Comparison of ENCODE assay signal across 20 mouse cellular contexts in genomic region chr5:46023456-46023855, GRCm38 (mm10).
DNase-seq lines count a peak whose midpoint lies in the region; ATAC-seq lines count a peak whose summit lies in the region.
"Had no signal": no experiment of that assay in that cellular context is flagged by ENCODE, and none has a peak within 500 bp of the region (broad histone marks: within the 10 kb centered on the region; RNA-seq: fewer than 3 reads in every experiment).

No protein-coding gene starts in this region.

- H3K9me3 ChIP-seq in hindbrain, embryonic 15.5 days = no peaks in the 10 kb centered on the region
- H3K9me3 ChIP-seq in hindbrain, embryonic 13.5 days = no peaks in the 10 kb centered on the region
- no peaks in the 10 kb centered on the region for H3K9me3 ChIP-seq in midbrain, embryonic 15.5 days
- no peaks in the 10 kb centered on the region for H3K9me3 ChIP-seq in midbrain, embryonic 13.5 days
- no peaks in the 10 kb centered on the region for H3K9me3 ChIP-seq in embryonic facial prominence, embryonic 14.5 days (ENCODE audit: control insufficient read depth, low read length)
- H3K9me3 ChIP-seq: heart, embryonic 10.5 days had no signal

- no peaks in the 10 kb centered on the region; the same call in 1 of the 2 replicates for H3K4me1 ChIP-seq in hindbrain, embryonic 15.5 days (replicated peaks)
- 0 out of 2 replicates have a peak, but pooled peaks cover 3% of the 10 kb centered on the region for H3K4me1 ChIP-seq in hindbrain, embryonic 13.5 days (replicated peaks)
- no peaks in the 10 kb centered on the region for H3K4me1 ChIP-seq in midbrain, embryonic 15.5 days
- H3K4me1 ChIP-seq in midbrain, embryonic 13.5 days (replicated peaks) = 0 out of 2 replicates have a peak, but pooled peaks cover 3% of the 10 kb centered on the region
- H3K4me1 ChIP-seq in embryonic facial prominence, embryonic 14.5 days (ENCODE audit: control insufficient read depth, insufficient read depth, low read length) = no peaks in the 10 kb centered on the region
- H3K4me1 ChIP-seq: heart, embryonic 10.5 days had no signal

- 52% methylated on average over 6 of the region's 6 CpGs for WGBS in hindbrain, embryonic 15.5 days
- 58% methylated on average over 6 of the region's 6 CpGs for WGBS in hindbrain, embryonic 13.5 days
- 55% methylated on average over 6 of the region's 6 CpGs for WGBS in midbrain, embryonic 15.5 days
- WGBS in midbrain, embryonic 13.5 days = 61% methylated on average over 6 of the region's 6 CpGs
- WGBS in embryonic facial prominence, embryonic 14.5 days = 38% methylated on average over 6 of the region's 6 CpGs

- no peak overlapping the region for H3K4me3 ChIP-seq in hindbrain, embryonic 15.5 days
- H3K4me3 ChIP-seq in hindbrain, embryonic 13.5 days = no peak overlapping the region
- no peak overlapping the region for H3K4me3 ChIP-seq in midbrain, embryonic 15.5 days
- H3K4me3 ChIP-seq in midbrain, embryonic 13.5 days (replicated peaks) = no peak overlapping the region
- no peak overlapping the region for H3K4me3 ChIP-seq in embryonic facial prominence, embryonic 14.5 days (ENCODE audit: low read depth, low read length)
- H3K4me3 ChIP-seq: gastrocnemius, adult 2 months; heart, embryonic 10.5 days; layer of hippocampus, adult 2 months had no signal

- H3K36me3 ChIP-seq in hindbrain, embryonic 15.5 days = no peaks in the 10 kb centered on the region
- no peaks in the 10 kb centered on the region for H3K36me3 ChIP-seq in hindbrain, embryonic 13.5 days
- H3K36me3 ChIP-seq in midbrain, embryonic 15.5 days (replicated peaks) = no peaks in the 10 kb centered on the region
- H3K36me3 ChIP-seq in midbrain, embryonic 13.5 days = no peaks in the 10 kb centered on the region
- H3K36me3 ChIP-seq in embryonic facial prominence, embryonic 14.5 days (ENCODE audit: control insufficient read depth, insufficient read depth, low read length) = no peaks in the 10 kb centered on the region
- H3K36me3 ChIP-seq: heart, embryonic 10.5 days had no signal

- ATAC-seq in hindbrain, embryonic 15.5 days (ENCODE audit: low FRiP score, low read depth) = no peak
- ATAC-seq in hindbrain, embryonic 13.5 days (ENCODE audit: low FRiP score) = no peak
- ATAC-seq in midbrain, embryonic 15.5 days (replicated peaks) = no peak
- no peak for ATAC-seq in midbrain, embryonic 13.5 days
- ATAC-seq in embryonic facial prominence, embryonic 14.5 days (ENCODE audit: low read depth) = no peak
- ATAC-seq: Patski had no signal

- no peak overlapping the region for H3K27ac ChIP-seq in hindbrain, embryonic 15.5 days (replicated peaks)
- H3K27ac ChIP-seq in hindbrain, embryonic 13.5 days = no peak overlapping the region
- H3K27ac ChIP-seq in midbrain, embryonic 15.5 days = no peak overlapping the region
- no peak overlapping the region for H3K27ac ChIP-seq in midbrain, embryonic 13.5 days
- no peak overlapping the region for H3K27ac ChIP-seq in embryonic facial prominence, embryonic 14.5 days (replicated peaks; ENCODE audit: low read depth, low read length)
- H3K27ac ChIP-seq: gastrocnemius, adult 2 months; heart, embryonic 10.5 days; layer of hippocampus, adult 2 months had no signal

- no peak overlapping the region for H3K9ac ChIP-seq in hindbrain, embryonic 15.5 days
- no peak overlapping the region for H3K9ac ChIP-seq in hindbrain, embryonic 13.5 days
- no peak overlapping the region for H3K9ac ChIP-seq in midbrain, embryonic 15.5 days
- H3K9ac ChIP-seq in midbrain, embryonic 13.5 days (replicated peaks) = no peak overlapping the region
- H3K9ac ChIP-seq in embryonic facial prominence, embryonic 14.5 days (ENCODE audit: low read depth, low read length) = no peak overlapping the region

- H3K4me2 ChIP-seq in hindbrain, embryonic 15.5 days = 0 out of 2 replicates have a peak overlapping the region, but pooled peaks have one; percentile 27
- no peak overlapping the region for H3K4me2 ChIP-seq in hindbrain, embryonic 13.5 days
- 0 out of 2 replicates have a peak overlapping the region, but pooled peaks have one; percentile 2 for H3K4me2 ChIP-seq in midbrain, embryonic 15.5 days
- H3K4me2 ChIP-seq in midbrain, embryonic 13.5 days (replicated peaks) = no peak overlapping the region
- H3K4me2 ChIP-seq in embryonic facial prominence, embryonic 14.5 days (ENCODE audit: low read depth, low read length) = peak overlapping the region; percentile 29; the same call in 1 of the 2 replicates
- H3K4me2 ChIP-seq: liver, embryonic 11.5 days had no signal

- no peak for DNase-seq in embryonic facial prominence, embryonic 14.5 days (ENCODE audit: low spot score)
- peak; percentile 44 for DNase-seq in telencephalon, adult 2 months (ENCODE audit: low read depth, low spot score)
- no peak for DNase-seq in layer of hippocampus, postnatal 25 days (ENCODE audit: extremely low spot score in 1 of 2, low spot score in 1 of 2)
- DNase-seq: adrenal gland, adult 8-10 months; cerebellum, adult 11 months; cerebellum, postnatal 10 days; gastrocnemius, adult 2 months; kidney, adult 2 months; kidney, postnatal 14 days; lung, adult 18-20 months; lung, postnatal 14 days; thymus, postnatal 14 days had no signal

- H3K27me3 ChIP-seq in hindbrain, embryonic 15.5 days = no peaks in the 10 kb centered on the region
- H3K27me3 ChIP-seq in hindbrain, embryonic 13.5 days = no peaks in the 10 kb centered on the region
- H3K27me3 ChIP-seq in midbrain, embryonic 15.5 days (replicated peaks) = no peaks in the 10 kb centered on the region
- H3K27me3 ChIP-seq in midbrain, embryonic 13.5 days = no peaks in the 10 kb centered on the region
- H3K27me3 ChIP-seq in embryonic facial prominence, embryonic 14.5 days (replicated peaks; ENCODE audit: control insufficient read depth, insufficient read depth, low read length) = no peaks in the 10 kb centered on the region

Comparison
In these comparisons a context has a peak if more than half of its experiments do, and no peak if none do; other contexts are left out.
1. H3K4me2 ChIP-seq: peak in hindbrain, embryonic 15.5 days (single experiment), midbrain, embryonic 15.5 days (single experiment) and embryonic facial prominence, embryonic 14.5 days (single experiment); none in hindbrain, embryonic 13.5 days (single experiment) and midbrain, embryonic 13.5 days (single experiment).